Mouse (Mus musculus) intestine, embryonic 14.5 days (tissue): ENCODE results near the gene Cfap69. TPM values are rescaled to one million over a fixed set of nuclear protein-coding genes. Genes with fewer than 3 reads are reported as not detected.
A peak's percentile ranks its signal among the peaks of the same experiment; 100 is the strongest.

Experiments used
- ATAC-seq: fragments of 200-750 bp; cut with Nextera tagmentation; replicated peaks from 2 replicates; pipeline ENCODE4 v1.8.0; 2017; ENCODE audit warnings: low read depth, moderate number of reproducible peaks, moderate TSS enrichment, moderate library complexity; ENCODE audit not compliant: low FRiP score, low TSS enrichment
- DNase-seq: peaks from one replicate; pipeline ENCODE4 v3.0.0-alpha.2; 2018; ENCODE audit warnings: low spot score
- H3K27ac ChIP-seq: fragments of 300-500 bp; sonication (generic); 2 replicates; pipeline ENCODE4 v1.5.1; 2014; ENCODE audit warnings: low read depth, mild to moderate bottlenecking, control low read depth
- H3K27me3 ChIP-seq: fragments of 300-500 bp; sonication (generic); replicated peaks from 2 replicates; pipeline ENCODE4 v1.6.1; 2014; ENCODE audit warnings: low read length, control low read depth; ENCODE audit not compliant: control insufficient read depth, insufficient read depth
- H3K36me3 ChIP-seq: fragments of 300-500 bp; sonication (generic); 2 replicates; pipeline ENCODE4 v1.6.1; 2014; ENCODE audit warnings: low read length, control low read depth; ENCODE audit not compliant: control insufficient read depth, insufficient read depth
- H3K4me1 ChIP-seq: fragments of 300-500 bp; sonication (generic); replicated peaks from 2 replicates; pipeline ENCODE4 v1.6.1; 2014; ENCODE audit warnings: low read length, control low read depth, mixed read lengths; ENCODE audit not compliant: control insufficient read depth, insufficient read depth
- H3K4me2 ChIP-seq: fragments of 300-500 bp; sonication (generic); 2 replicates; pipeline ENCODE4 v1.6.1; 2014; ENCODE audit warnings: low read length
- H3K4me3 ChIP-seq: fragments of 300-500 bp; sonication (generic); 2 replicates; pipeline ENCODE4 v1.5.1; 2014; ENCODE audit warnings: low read depth, low read length, control low read depth, mixed read lengths
- H3K9ac ChIP-seq: fragments of 300-500 bp; sonication (generic); 2 replicates; pipeline ENCODE4 v1.6.1; 2014; ENCODE audit warnings: mild to moderate bottlenecking, low read length
- H3K9me3 ChIP-seq: fragments of 300-500 bp; sonication (generic); 2 replicates; pipeline ENCODE4 v1.6.1; 2016; ENCODE audit warnings: low read length, control low read depth; ENCODE audit not compliant: control insufficient read depth
- WGBS: fragments of 180-500 bp; shearing (Covaris S2); extraction: QIAGEN DNeasy Blood & Tissue Kit; methylation state at CpG from one replicate; pipeline ENCODE4 v1.1.7; 2014; 5-methylcytosine and 5-hydroxymethylcytosine counted together
- polyA plus RNA-seq: library from polyadenylated mRNA; unstranded; fragments of >200 nt; fragmentation: Nextera tagmentation; extraction: Ambion mirVana; gene quantifications from 2 replicates; pipeline ENCODE4 v1.2.1, GENCODE M21; 2014

Gene Cfap69
- polyA plus RNA-seq, 1 experiment from 2014 or later = 3.9 TPM

DNA sequence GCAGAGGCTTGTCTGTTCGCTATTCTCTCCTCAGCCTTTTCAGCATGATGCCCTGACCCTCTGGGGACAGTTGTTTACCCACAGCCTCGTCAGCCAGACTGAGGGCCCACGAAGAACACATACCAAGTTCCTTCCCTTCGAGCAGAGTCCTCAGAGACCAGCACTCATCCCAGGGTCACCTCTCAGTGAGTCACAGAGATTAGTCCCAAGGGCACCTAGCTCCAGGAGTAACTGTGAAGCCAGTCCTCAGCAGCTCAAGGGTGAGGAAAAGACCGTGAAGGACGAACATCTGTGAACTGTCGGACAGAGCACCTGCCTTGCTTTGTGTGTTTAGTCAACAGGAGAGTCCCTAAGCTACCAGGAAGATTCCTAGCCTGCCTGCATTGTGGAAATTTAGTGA lies 4.9 kb upstream of the Cfap69 start:
- H3K27me3 ChIP-seq = no peaks in the 10 kb centered on the region
- H3K4me2 ChIP-seq = no peak overlapping the region
- H3K9ac ChIP-seq = no peak overlapping the region
- no peak overlapping the region for H3K4me3 ChIP-seq
- peaks cover 14% of the 10 kb centered on the region; the same call in 1 of the 2 replicates for H3K36me3 ChIP-seq
- DNase-seq = no peak
- no peak for ATAC-seq
- H3K9me3 ChIP-seq = no peaks in the 10 kb centered on the region
- no peaks in the 10 kb centered on the region for H3K4me1 ChIP-seq
- 69% methylated on average over 7 of the region's 7 CpGs for WGBS
- no peak overlapping the region for H3K27ac ChIP-seq

DNA sequence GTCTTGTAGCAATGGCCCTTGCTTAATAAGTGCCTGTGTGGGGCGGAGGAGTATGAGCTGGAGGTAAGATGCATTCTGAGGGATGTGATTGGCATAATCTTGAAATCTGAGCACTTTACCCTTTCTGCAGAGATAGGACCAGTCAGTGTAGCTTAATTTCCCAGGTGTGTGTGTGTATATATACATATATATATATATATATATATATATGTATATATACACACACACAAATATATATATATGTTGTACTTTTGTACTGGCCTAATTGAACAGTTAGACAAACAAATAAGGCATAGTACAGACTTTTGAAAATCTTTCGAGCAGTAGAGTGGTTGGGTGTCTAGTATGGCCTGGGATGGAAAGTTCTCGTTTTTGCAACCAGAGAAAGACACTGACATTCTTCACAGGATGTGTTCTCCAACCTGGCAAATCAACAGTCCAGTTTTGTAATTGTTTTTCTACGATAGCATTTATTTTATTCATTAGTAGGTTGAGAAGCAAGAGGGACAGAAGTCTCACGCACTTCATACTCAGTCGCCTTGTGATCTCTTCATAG lies 410 bp upstream of the Cfap69 start:
- H3K9ac ChIP-seq = peak overlapping the region; percentile 61
- DNase-seq = no peak
- H3K4me3 ChIP-seq = peak overlapping the region; percentile 69
- H3K27me3 ChIP-seq = no peaks in the 10 kb centered on the region
- no peaks in the 10 kb centered on the region for H3K9me3 ChIP-seq
- peak overlapping the region; percentile 95 for H3K4me2 ChIP-seq
- 0 out of 2 replicates have a peak, but pooled peaks cover 4% of the 10 kb centered on the region for H3K36me3 ChIP-seq
- ATAC-seq = no peak; the same call in 1 of the 2 replicates
- 54% methylated on average over 6 of the region's 6 CpGs for WGBS
- H3K4me1 ChIP-seq = no peaks in the 10 kb centered on the region
- no peak overlapping the region for H3K27ac ChIP-seq

- H3K9me3 ChIP-seq = no peaks in the 10 kb centered on the region
- H3K36me3 ChIP-seq = 0 out of 2 replicates have a peak, but pooled peaks cover 4% of the 10 kb centered on the region
- ATAC-seq = no peak
- no peak overlapping the region for H3K27ac ChIP-seq
- H3K4me1 ChIP-seq = no peaks in the 10 kb centered on the region
- H3K27me3 ChIP-seq = no peaks in the 10 kb centered on the region
- peak overlapping the region; percentile 69 for H3K4me3 ChIP-seq
- WGBS = 36% methylated on average over 6 of the region's 6 CpGs
- H3K4me2 ChIP-seq = peak overlapping the region; percentile 95
- DNase-seq = no peak
- no peak overlapping the region for H3K9ac ChIP-seq
These were observed 982 bp downstream of the Cfap69 start for GRCm38 (mm10) chr5:5663057-5663456.

- H3K4me3 ChIP-seq = no peak overlapping the region
- DNase-seq = no peak
- no peaks in the 10 kb centered on the region for H3K27me3 ChIP-seq
- no peak overlapping the region for H3K27ac ChIP-seq
- H3K4me1 ChIP-seq = no peaks in the 10 kb centered on the region
- H3K9ac ChIP-seq = no peak overlapping the region
- no peaks in the 10 kb centered on the region for H3K9me3 ChIP-seq
- ATAC-seq = no peak
- WGBS = 49% methylated on average over 2 of the region's 2 CpGs
- no peak overlapping the region for H3K4me2 ChIP-seq
- no peaks in the 10 kb centered on the region for H3K36me3 ChIP-seq
These were observed 5.4 kb downstream of the Cfap69 start for GRCm38 (mm10) chr5:5658680-5659079.

DNA sequence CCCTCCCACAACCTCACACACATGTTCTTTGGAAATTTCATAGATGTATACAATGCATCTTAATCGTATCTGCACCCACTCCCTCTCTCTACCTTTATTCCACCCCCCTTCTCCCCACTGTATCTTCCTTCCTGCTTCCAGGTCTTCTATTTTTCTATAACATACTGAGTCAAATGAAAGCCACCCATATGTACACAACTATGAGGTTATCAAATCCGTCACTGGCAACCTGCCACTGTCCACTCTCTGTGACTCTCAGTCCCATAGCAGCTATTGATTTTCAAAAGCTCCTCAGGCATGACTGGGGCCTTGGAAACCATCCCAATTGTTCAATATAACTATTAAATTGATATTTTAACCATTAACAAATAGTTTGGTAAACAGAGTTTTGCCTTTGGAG lies 6.1 kb downstream of the Cfap69 start:
- no peak for ATAC-seq
- Histone ChIP-seq H3K27me3 (no peaks in the 10 kb centered on the region), H3K4me3 (no peak overlapping the region), H3K36me3 (no peaks in the 10 kb centered on the region), H3K9ac (no peak overlapping the region), H3K27ac (no peak overlapping the region), H3K4me2 (no peak overlapping the region), H3K4me1 (no peaks in the 10 kb centered on the region), H3K9me3 (no peaks in the 10 kb centered on the region)
- WGBS = 74% methylated on average over 2 of the region's 2 CpGs
- no peak for DNase-seq

GRCm38 (mm10) chr5:5648817-5649569 lies 15.0 kb downstream of the Cfap69 start:
- Histone ChIP-seq H3K4me2 (no peak overlapping the region), H3K27ac (peak overlapping the region; percentile 3; the same call in 1 of the 2 replicates)

DNA sequence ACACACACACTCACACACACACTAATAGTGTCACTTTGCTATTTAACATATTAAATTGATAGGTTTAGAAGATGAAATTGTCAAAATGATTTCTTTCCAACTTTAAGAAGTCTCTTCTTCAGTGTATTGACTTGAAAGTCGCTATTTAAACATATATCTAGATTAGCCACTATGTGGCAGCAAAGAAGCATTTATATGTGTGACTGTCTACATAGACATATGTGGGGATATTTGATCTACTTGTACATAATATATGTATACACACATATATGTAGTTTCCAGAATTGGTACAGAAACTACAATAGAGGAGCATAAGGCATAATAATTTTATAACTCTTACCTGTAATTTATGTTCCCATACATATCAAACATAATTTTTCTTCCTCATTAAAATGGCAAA lies 17.9 kb downstream of the Cfap69 start:
- Histone ChIP-seq H3K27ac (no peak overlapping the region), H3K4me2 (no peak overlapping the region), H3K4me3 (no peak overlapping the region), H3K36me3 (no peaks in the 10 kb centered on the region), H3K27me3 (no peaks in the 10 kb centered on the region), H3K4me1 (no peaks in the 10 kb centered on the region), H3K9ac (no peak overlapping the region), H3K9me3 (no peaks in the 10 kb centered on the region)
- DNase-seq = no peak
- no peak for ATAC-seq
- WGBS = 7% methylated on average over 1 of the region's 1 CpGs

More at GRCm38 (mm10) chr5:5648817-5649569, 15.0 kb downstream of the Cfap69 start:
- DNase-seq (no peak), ATAC-seq (peak; percentile 82; the same call in 1 of the 2 replicates)
- H3K4me3 ChIP-seq = no peak overlapping the region
- no peaks in the 10 kb centered on the region for H3K4me1 ChIP-seq
- H3K9ac ChIP-seq = no peak overlapping the region
- 31% methylated on average over 6 of the region's 6 CpGs for WGBS
- no peaks in the 10 kb centered on the region for H3K27me3 ChIP-seq
- no peaks in the 10 kb centered on the region for H3K9me3 ChIP-seq
- no peaks in the 10 kb centered on the region for H3K36me3 ChIP-seq

DNA sequence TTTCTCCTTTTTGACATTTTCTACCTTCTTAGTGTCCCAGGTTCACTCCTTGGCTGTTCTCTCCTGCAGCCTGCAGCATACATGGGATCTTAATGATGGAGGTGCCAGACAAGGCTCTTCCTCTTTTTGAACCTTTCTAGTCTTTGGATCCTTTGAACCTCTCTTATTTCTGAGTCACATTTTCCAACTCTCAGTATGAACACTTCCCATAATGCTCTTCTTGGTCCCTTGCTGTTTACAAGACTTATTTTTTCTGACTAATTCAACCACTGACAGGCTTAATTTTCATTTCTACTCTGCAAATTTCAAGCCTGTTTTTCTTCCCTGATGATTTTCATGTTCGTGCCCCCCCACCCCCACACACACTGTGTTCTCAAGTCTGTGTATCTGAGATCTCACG lies 25.5 kb downstream of the Cfap69 start:
- no peak for ATAC-seq
- Histone ChIP-seq H3K4me2 (no peak overlapping the region), H3K4me3 (no peak overlapping the region), H3K4me1 (no peaks in the 10 kb centered on the region), H3K9me3 (no peaks in the 10 kb centered on the region), H3K27ac (no peak overlapping the region), H3K36me3 (no peaks in the 10 kb centered on the region), H3K27me3 (no peaks in the 10 kb centered on the region), H3K9ac (no peak overlapping the region)
- WGBS = 56% methylated on average over 2 of the region's 2 CpGs
- DNase-seq = no peak

DNA sequence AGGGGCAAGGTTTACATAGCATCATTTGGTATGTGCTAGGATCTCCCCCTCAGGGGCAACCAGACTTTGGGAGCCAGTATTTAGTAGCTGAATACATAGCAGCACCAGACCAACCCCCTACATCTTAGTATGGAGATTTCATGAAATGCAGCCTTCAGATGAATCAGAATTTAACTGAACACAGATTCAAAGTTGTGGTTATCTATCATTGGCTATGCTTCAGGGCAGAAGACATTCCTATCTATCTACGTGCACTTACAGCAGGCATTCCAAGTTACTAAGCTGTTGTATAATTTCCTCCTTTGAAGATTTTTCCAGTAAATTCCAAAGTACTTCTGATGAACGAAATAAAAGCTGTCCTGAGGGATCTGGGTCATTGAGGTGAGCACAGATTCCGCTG lies 38.5 kb downstream of the Cfap69 start:
- no peak overlapping the region for H3K9ac ChIP-seq
- no peak for DNase-seq
- H3K4me2 ChIP-seq = no peak overlapping the region
- no peaks in the 10 kb centered on the region for H3K9me3 ChIP-seq
- no peaks in the 10 kb centered on the region for H3K36me3 ChIP-seq
- H3K4me1 ChIP-seq = no peaks in the 10 kb centered on the region
- 62% methylated on average over 3 of the region's 3 CpGs for WGBS
- no peaks in the 10 kb centered on the region for H3K27me3 ChIP-seq
- H3K27ac ChIP-seq = no peak overlapping the region
- no peak for ATAC-seq
- no peak overlapping the region for H3K4me3 ChIP-seq
